Mouse (Mus musculus) limb, embryonic 14.5 days (tissue): ENCODE results near the gene Nes. TPM values are rescaled to one million over a fixed set of nuclear protein-coding genes. Genes with fewer than 3 reads are reported as not detected.

Experiments
- ATAC-seq: fragments of 200-750 bp; cut with Nextera tagmentation; 2 replicates; pipeline ENCODE4 v1.8.0; 2017; ENCODE audit warnings: low read depth, moderate number of reproducible peaks, moderate TSS enrichment; ENCODE audit not compliant: low FRiP score
- DNase-seq: peaks from one replicate; pipeline ENCODE4 v3.0.0-alpha.2; 2015; ENCODE audit warnings: low spot score
- H3K27ac ChIP-seq: fragments of 300-500 bp; sonication (generic); replicated peaks from 2 replicates; pipeline ENCODE4 v1.5.1; 2014; ENCODE audit warnings: low read depth, mild to moderate bottlenecking, low read length, moderate library complexity, mixed read lengths
- H3K27me3 ChIP-seq: fragments of 300-500 bp; sonication (generic); 2 replicates; pipeline ENCODE4 v1.6.1; 2014; ENCODE audit warnings: low read length, mixed read lengths; ENCODE audit not compliant: control insufficient read depth, insufficient read depth
- H3K36me3 ChIP-seq: fragments of 300-500 bp; sonication (generic); 2 replicates; pipeline ENCODE4 v1.6.1; 2014; ENCODE audit warnings: mild to moderate bottlenecking, low read length, moderate library complexity, mixed read lengths; ENCODE audit not compliant: control insufficient read depth, insufficient read depth
- H3K4me1 ChIP-seq: fragments of 300-500 bp; sonication (generic); 2 replicates; pipeline ENCODE4 v1.6.1; 2014; ENCODE audit warnings: antibody characterized with exemption, low read length, mixed read lengths; ENCODE audit not compliant: control insufficient read depth, insufficient read depth
- H3K4me2 ChIP-seq: fragments of 300-500 bp; sonication (generic); replicated peaks from 2 replicates; pipeline ENCODE4 v1.6.1; 2014; ENCODE audit warnings: low read depth, mild to moderate bottlenecking, low read length, moderate library complexity; ENCODE audit not compliant: severe bottlenecking
- H3K4me3 ChIP-seq: fragments of 300-500 bp; sonication (generic); replicated peaks from 2 replicates; pipeline ENCODE4 v1.5.1; 2014; ENCODE audit warnings: low read length
- H3K9ac ChIP-seq: fragments of 300-500 bp; sonication (generic); 2 replicates; pipeline ENCODE4 v1.6.1; 2014; ENCODE audit warnings: mild to moderate bottlenecking, low read depth, low read length, moderate library complexity; ENCODE audit not compliant: severe bottlenecking
- H3K9me3 ChIP-seq: fragments of 300-500 bp; sonication (generic); 2 replicates; pipeline ENCODE4 v1.6.1; 2016; ENCODE audit warnings: low read length; ENCODE audit not compliant: control insufficient read depth
- POLR2A ChIP-seq: fragments of 200-500 bp; IDR thresholded peaks from 2 replicates; pipeline ENCODE4 v1.8.0; 2012; ENCODE audit warnings: inconsistent platforms, mild to moderate bottlenecking, moderate library complexity, borderline replicate concordance; ENCODE audit not compliant: insufficient read depth, insufficient read length; ENCODE audit errors: extremely low read depth
- WGBS: fragments of 180-500 bp; shearing (Covaris S2); extraction: QIAGEN DNeasy Blood & Tissue Kit; methylation state at CpG from one replicate; pipeline ENCODE4 v1.1.7; 2014; 5-methylcytosine and 5-hydroxymethylcytosine counted together
- polyA plus RNA-seq, 2 experiments: library from polyadenylated mRNA; depleted of rRNA in 1 of 2; stranded (reverse) in 1 of 2; unstranded in 1 of 2; fragments of >200 nt; fragmentation: Nextera tagmentation in 1 of 2; extraction: Ambion mirVana in 1 of 2; gene quantifications; 2 replicates each; pipeline versions ENCODE4 v1.2.1 to v1.2.3; 2012 to 2014

Nes gene
- polyA plus RNA-seq, 2 experiments, result 28.7 to 36.0 TPM

- 2% methylated on average over 17 of the region's 17 CpGs for WGBS
- TF ChIP-seq POLR2A, result no peak
- DNase-seq, result no peak
Measured at GRCm38 (mm10) chr3:87947811-87948199, 23.1 kb upstream of the Nes start.

GRCm38 (mm10) chr3:87948378-87949265 is 22.3 kb upstream of the Nes start, which contains the start of gene Crabp2:
Gene Crabp2, plus strand, starts transcription at chr3:87948666.
- peaks cover 75% of the 10 kb centered on the region for H3K4me1 ChIP-seq
- under 1% methylated on average over 35 of the region's 35 CpGs for WGBS
- no peaks in the 10 kb centered on the region for H3K27me3 ChIP-seq
- H3K4me3 ChIP-seq, result peak within 1 kb of the TSS; percentile 57
- peak; percentile 94; the same call in 1 of the 2 replicates for TF ChIP-seq POLR2A
- H3K4me2 ChIP-seq, result peak within 1 kb of the TSS; percentile 76
- H3K36me3 ChIP-seq, result peaks cover 20% of the 10 kb centered on the region
- no peaks in the 10 kb centered on the region for H3K9me3 ChIP-seq
- ATAC-seq (peak; percentile 49), DNase-seq (peak; percentile 81)
- H3K9ac ChIP-seq, result peak within 1 kb of the TSS; percentile 67
- peak within 1 kb of the TSS; percentile 88 for H3K27ac ChIP-seq

More at GRCm38 (mm10) chr3:87947811-87948199, 23.1 kb upstream of the Nes start:
- Histone ChIP-seq H3K4me3 (peak overlapping the region; percentile 57), H3K4me2 (peak overlapping the region; percentile 76), H3K27ac (peak overlapping the region; percentile 88), H3K4me1 (peaks cover 76% of the 10 kb centered on the region), H3K36me3 (peaks cover 12% of the 10 kb centered on the region), H3K9me3 (no peaks in the 10 kb centered on the region), H3K27me3 (no peaks in the 10 kb centered on the region), H3K9ac (peak overlapping the region; percentile 67)
- no peak for ATAC-seq

- WGBS, result 5% methylated on average over 16 of the region's 16 CpGs
Measured at GRCm38 (mm10) chr3:87949266-87949954, 21.5 kb upstream of the Nes start.

GRCm38 (mm10) chr3:87949955-87950515 is 20.8 kb upstream of the Nes start:
- H3K36me3 ChIP-seq, result peaks cover 31% of the 10 kb centered on the region
- peak overlapping the region; percentile 76 for H3K4me2 ChIP-seq
- TF ChIP-seq POLR2A, result no peak
- H3K27me3 ChIP-seq, result no peaks in the 10 kb centered on the region
- no peak for ATAC-seq
- DNase-seq, result no peak
- H3K9me3 ChIP-seq, result no peaks in the 10 kb centered on the region
- H3K9ac ChIP-seq, result peak overlapping the region; percentile 67
- 3% methylated on average over 13 of the region's 13 CpGs for WGBS
- H3K4me3 ChIP-seq, result peak overlapping the region; percentile 57
- peaks cover 66% of the 10 kb centered on the region for H3K4me1 ChIP-seq
- H3K27ac ChIP-seq, result peak overlapping the region; percentile 88

More at GRCm38 (mm10) chr3:87949266-87949954, 21.5 kb upstream of the Nes start:
- H3K9me3 ChIP-seq, result no peaks in the 10 kb centered on the region
- TF ChIP-seq POLR2A, result no peak
- H3K27me3 ChIP-seq, result no peaks in the 10 kb centered on the region
- DNase-seq (peak; percentile 77), ATAC-seq (0 out of 2 replicates have a peak, but pooled peaks have one; percentile 15)
- peak overlapping the region; percentile 88 for H3K27ac ChIP-seq
- peak overlapping the region; percentile 76 for H3K4me2 ChIP-seq
- H3K4me3 ChIP-seq, result peak overlapping the region; percentile 57
- peaks cover 73% of the 10 kb centered on the region for H3K4me1 ChIP-seq
- peak overlapping the region; percentile 67 for H3K9ac ChIP-seq
- peaks cover 27% of the 10 kb centered on the region for H3K36me3 ChIP-seq

- 29% methylated on average over 12 of the region's 12 CpGs for WGBS
Measured at GRCm38 (mm10) chr3:87951946-87952345, 18.9 kb upstream of the Nes start.

More at GRCm38 (mm10) chr3:87951946-87952345, 18.9 kb upstream of the Nes start:
- Histone ChIP-seq H3K9ac (peak overlapping the region; percentile 44), H3K27ac (peak overlapping the region; percentile 72), H3K4me1 (peaks cover 47% of the 10 kb centered on the region), H3K4me2 (peak overlapping the region; percentile 76), H3K36me3 (peaks cover 31% of the 10 kb centered on the region), H3K4me3 (peak overlapping the region; percentile 57), H3K27me3 (no peaks in the 10 kb centered on the region), H3K9me3 (no peaks in the 10 kb centered on the region)
- DNase-seq (no peak), ATAC-seq (no peak)
- no peak for TF ChIP-seq POLR2A
